Mouse (Mus musculus) heart, postnatal 0 days (tissue): Measurements from ENCODE around the gene Tppp2. TPM values are rescaled to one million over a fixed set of nuclear protein-coding genes. Genes with fewer than 3 reads are reported as not detected.

ENCODE experiments used
- ATAC-seq: fragments of 200-750 bp; cut with Nextera tagmentation; 2 replicates; pipeline ENCODE4 v1.8.0; 2017; ENCODE audit warnings: low read depth, moderate number of reproducible peaks, moderate library complexity; ENCODE audit not compliant: insufficient read depth
- DNase-seq: peaks from one replicate; pipeline ENCODE4 v3.0.0-alpha.2; 2016; ENCODE audit warnings: low spot score
- H3K27ac ChIP-seq: fragments of 300-500 bp; sonication (generic); 2 replicates; pipeline ENCODE4 v1.5.1; 2014; ENCODE audit warnings: low read depth, mild to moderate bottlenecking
- H3K27me3 ChIP-seq: fragments of 300-500 bp; sonication (generic); 2 replicates; pipeline ENCODE4 v1.6.1; 2014; ENCODE audit warnings: low read length, mixed read lengths; ENCODE audit not compliant: control insufficient read depth, insufficient read depth
- H3K36me3 ChIP-seq: fragments of 300-500 bp; sonication (generic); replicated peaks from 2 replicates; pipeline ENCODE4 v1.6.1; 2014; ENCODE audit warnings: low read length, mixed read lengths; ENCODE audit not compliant: control insufficient read depth, insufficient read depth
- H3K4me1 ChIP-seq: fragments of 300-500 bp; sonication (generic); 2 replicates; pipeline ENCODE4 v1.6.1; 2014; ENCODE audit warnings: antibody characterized with exemption; ENCODE audit not compliant: control insufficient read depth, insufficient read depth
- H3K4me2 ChIP-seq: fragments of 300-500 bp; sonication (generic); 2 replicates; pipeline ENCODE4 v1.6.1; 2014; ENCODE audit warnings: low read depth, mild to moderate bottlenecking, low read length, moderate library complexity
- H3K4me3 ChIP-seq: fragments of 300-500 bp; sonication (generic); 2 replicates; pipeline ENCODE4 v1.5.1; 2014; ENCODE audit warnings: low read depth, low read length
- H3K9ac ChIP-seq: fragments of 300-500 bp; sonication (generic); replicated peaks from 2 replicates; pipeline ENCODE4 v1.6.1; 2014; ENCODE audit warnings: low read depth, low read length, mixed read lengths
- H3K9me3 ChIP-seq: fragments of 300-500 bp; sonication (generic); replicated peaks from 2 replicates; pipeline ENCODE4 v1.6.1; 2016; ENCODE audit warnings: low read length; ENCODE audit not compliant: control insufficient read depth
- CTCF ChIP-seq: IDR thresholded peaks from 2 replicates; pipeline ENCODE4 v1.5.1; 2016; ENCODE audit warnings: antibody characterized with exemption, control low read depth, low read depth
- EP300 ChIP-seq: IDR thresholded peaks from 2 replicates; pipeline ENCODE4 v1.6.1; 2016; ENCODE audit warnings: antibody characterized with exemption, low read depth
- WGBS: fragments of 180-500 bp; shearing (Covaris S2); extraction: QIAGEN DNeasy Blood & Tissue Kit; methylation state at CpG from one replicate; pipeline ENCODE4 v1.1.7; 2014; 5-methylcytosine and 5-hydroxymethylcytosine counted together
- polyA plus RNA-seq: library from polyadenylated mRNA; unstranded; fragments of >200 nt; fragmentation: Nextera tagmentation; extraction: Ambion mirVana; gene quantifications from 2 replicates; pipeline ENCODE4 v1.2.1, GENCODE M21; 2015
- total RNA-seq: library from RNA; depleted of rRNA; stranded (reverse); fragments of >200 nt; gene quantifications from 2 replicates; pipeline ENCODE4 v1.2.3, GENCODE M21; 2014; ENCODE audit warnings: low replicate concordance

The Tppp2 gene
- total and polyA plus RNA-seq, 2 experiments from 2014 or later: not detected

- H3K9me3 ChIP-seq: no peaks in the 10 kb centered on the region
- peak overlapping the region; percentile 48 for H3K9ac ChIP-seq
- peaks cover 7% of the 10 kb centered on the region; the same call in 1 of the 2 replicates for H3K4me1 ChIP-seq
- peak; percentile 36 for DNase-seq
- ATAC-seq: 0 out of 2 replicates have a peak, but pooled peaks have one; percentile 1
- H3K4me2 ChIP-seq: peak overlapping the region; percentile 95
- under 1% methylated on average over 14 of the region's 14 CpGs for WGBS
- H3K27me3 ChIP-seq: no peaks in the 10 kb centered on the region
- TF ChIP-seq EP300: no peak
- TF ChIP-seq CTCF: no peak
- peaks cover 26% of the 10 kb centered on the region for H3K36me3 ChIP-seq
- peak overlapping the region; percentile 76 for H3K27ac ChIP-seq
- peak overlapping the region; percentile 78 for H3K4me3 ChIP-seq
These were observed 34.1 kb upstream of the Tppp2 start for GRCm38 (mm10) chr14:51884031-51884544.

GRCm38 (mm10) chr14:51884598-51885331 is 33.5 kb upstream of the Tppp2 start, which contains the start of gene Mettl17:
Mettl17 (plus strand) TSS chr14:51884842.
- no peak for TF ChIP-seq EP300
- 0 out of 2 replicates have a peak, but pooled peaks have one; percentile 13 for TF ChIP-seq CTCF
- H3K4me3 ChIP-seq: peak within 1 kb of the TSS; percentile 78
- DNase-seq (peak; percentile 98), ATAC-seq (peak; percentile 96)
- peak within 1 kb of the TSS; percentile 77 for H3K27ac ChIP-seq
- H3K27me3 ChIP-seq: no peaks in the 10 kb centered on the region
- H3K4me1 ChIP-seq: peaks cover 7% of the 10 kb centered on the region; the same call in 1 of the 2 replicates
- H3K4me2 ChIP-seq: peak within 1 kb of the TSS; percentile 95
- WGBS: under 1% methylated on average over 43 of the region's 43 CpGs
- peak within 1 kb of the TSS; percentile 74 for H3K9ac ChIP-seq
- no peaks in the 10 kb centered on the region for H3K9me3 ChIP-seq
- H3K36me3 ChIP-seq: peaks cover 33% of the 10 kb centered on the region

DNA sequence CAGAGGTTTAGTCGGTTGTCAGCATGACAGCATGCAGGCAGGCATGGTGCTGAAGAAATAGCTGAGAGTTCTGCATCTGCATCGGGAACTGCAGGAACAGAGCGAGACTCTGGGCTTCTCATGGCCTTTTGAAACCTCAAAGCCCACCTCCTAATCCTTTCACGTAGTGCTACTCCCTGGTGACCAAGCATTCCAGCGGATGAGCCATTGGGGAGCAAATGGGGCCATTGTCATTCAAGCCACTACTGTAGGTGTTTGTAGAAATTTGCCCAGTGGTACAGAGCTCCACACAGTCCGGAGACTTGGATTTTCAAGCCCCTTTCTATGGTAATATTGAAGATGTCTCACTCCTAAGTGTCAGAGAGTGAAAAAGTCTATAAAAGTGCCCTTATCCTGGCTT is 32.2 kb upstream of the Tppp2 start:
- WGBS: 61% methylated on average over 6 of the region's 6 CpGs
- Histone ChIP-seq H3K4me1 (peaks cover 7% of the 10 kb centered on the region; the same call in 1 of the 2 replicates), H3K27me3 (no peaks in the 10 kb centered on the region), H3K9me3 (no peaks in the 10 kb centered on the region), H3K4me2 (no peak overlapping the region), H3K4me3 (no peak overlapping the region), H3K27ac (no peak overlapping the region), H3K36me3 (peaks cover 46% of the 10 kb centered on the region), H3K9ac (no peak overlapping the region)
- no peak for TF ChIP-seq EP300
- TF ChIP-seq CTCF: no peak
- ATAC-seq: no peak
- no peak for DNase-seq

GRCm38 (mm10) chr14:51889833-51890232 is 28.4 kb upstream of the Tppp2 start:
- WGBS: 81% methylated on average over 6 of the region's 6 CpGs
- no peak overlapping the region for H3K9ac ChIP-seq
- ATAC-seq (no peak), DNase-seq (no peak)
- H3K27me3 ChIP-seq: no peaks in the 10 kb centered on the region
- no peak overlapping the region for H3K4me2 ChIP-seq
- H3K27ac ChIP-seq: no peak overlapping the region
- H3K4me3 ChIP-seq: no peak overlapping the region
- peaks cover 63% of the 10 kb centered on the region for H3K36me3 ChIP-seq
- TF ChIP-seq CTCF (no peak), EP300 (no peak)
- peaks cover 7% of the 10 kb centered on the region; the same call in 1 of the 2 replicates for H3K4me1 ChIP-seq
- H3K9me3 ChIP-seq: no peaks in the 10 kb centered on the region

- ATAC-seq (no peak), DNase-seq (no peak)
- Histone ChIP-seq H3K36me3 (peaks cover 58% of the 10 kb centered on the region), H3K9me3 (no peaks in the 10 kb centered on the region), H3K4me1 (no peaks in the 10 kb centered on the region), H3K9ac (no peak within 1 kb of the TSS), H3K27me3 (no peaks in the 10 kb centered on the region), H3K27ac (no peak within 1 kb of the TSS), H3K4me2 (no peak within 1 kb of the TSS), H3K4me3 (no peak within 1 kb of the TSS)
- no peak for TF ChIP-seq CTCF
- no peak for TF ChIP-seq EP300
- WGBS: 87% methylated on average over 9 of the region's 9 CpGs
These were observed 25.9 kb upstream of the Tppp2 start, which contains the start of gene Slc39a2 for GRCm38 (mm10) chr14:51892191-51892939. Slc39a2 (plus strand) TSS chr14:51892889.
